Mouse (Mus musculus) layer of hippocampus, postnatal 36 days (tissue): ENCODE measurements around the gene Klc1. TPM values are rescaled to one million over a fixed set of nuclear protein-coding genes. Genes with fewer than 3 reads are reported as not detected.
"Not testable (repeated sequence)": the region's sequence is repeated elsewhere in the genome, so short reads cannot be mapped to it uniquely, and the experiment has no call there.

Source experiments
- DNase-seq, 2 experiments: peaks; one replicate each; pipeline ENCODE4 v3.0.0; 2022
- total RNA-seq, 2 experiments: library from RNA; stranded (reverse); gene quantifications; 2 replicates each; pipeline ENCODE4 v1.2.3; 2021

The Klc1 gene
- total RNA-seq: 100 to 1,000 TPM; 672 to 713 TPM

DNA sequence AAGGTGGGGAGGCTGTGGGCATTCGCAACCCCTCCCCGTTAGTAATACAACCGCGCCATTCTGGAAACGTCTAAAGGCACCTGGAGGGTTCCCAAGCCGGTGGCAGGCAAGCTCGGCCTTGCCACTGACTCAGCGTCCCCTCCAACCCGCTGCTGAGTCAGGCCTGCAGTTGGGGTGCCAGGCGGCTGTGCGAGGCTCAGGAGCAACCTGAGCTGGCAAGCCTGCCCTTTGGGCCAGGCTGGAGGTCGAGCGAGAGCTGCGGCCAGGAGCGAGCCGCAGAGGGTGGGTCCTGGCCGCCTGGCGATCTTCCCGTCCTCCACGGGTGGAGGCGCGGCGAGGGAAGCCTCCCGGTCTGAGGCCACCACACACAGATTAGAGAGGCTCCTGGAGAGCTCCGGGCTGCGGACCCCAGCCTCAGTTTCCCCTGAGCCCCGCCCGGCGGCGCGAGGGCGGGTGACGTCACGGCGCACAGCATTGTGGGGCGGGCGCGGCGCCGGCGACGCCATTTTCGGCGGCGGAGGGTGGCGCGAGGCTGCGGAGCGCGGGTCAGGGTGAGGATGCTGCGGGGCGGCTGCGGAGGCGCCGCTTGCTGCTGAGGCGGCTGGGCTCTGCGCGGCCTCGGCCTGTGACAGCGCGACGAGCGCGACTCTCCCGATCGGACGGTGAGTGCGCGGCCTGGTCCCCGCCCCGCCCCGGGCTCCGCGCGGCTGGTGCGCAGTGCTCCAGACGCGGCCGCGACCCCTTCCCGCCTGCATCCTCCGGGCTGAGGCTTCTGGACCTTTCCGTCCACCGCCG, at the start of gene Klc1:
Gene Klc1, plus strand, starts transcription at position 469 of the 795 bp plus-strand sequence.
- DNase-seq: peak; percentile 84

DNA sequence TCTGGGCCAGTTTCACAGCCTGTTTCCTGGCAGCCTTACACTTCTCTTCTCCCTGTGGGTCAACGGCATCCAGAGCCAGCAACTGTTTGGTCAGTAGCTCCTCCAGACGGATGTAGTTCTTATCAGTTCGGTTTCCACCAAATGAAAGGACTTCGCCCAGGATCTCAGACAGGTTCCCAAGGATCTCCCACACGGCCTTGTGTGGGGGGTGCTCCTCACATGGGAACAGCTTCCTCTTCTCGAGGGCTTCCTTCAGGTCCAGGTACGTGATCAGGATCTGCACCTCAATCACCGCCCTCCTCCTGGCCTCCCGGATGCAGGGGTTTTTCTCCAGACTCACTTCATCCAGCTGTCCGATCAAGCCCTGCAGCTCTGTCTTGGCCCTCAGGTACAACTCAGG, 48.6 kb upstream of the Klc1 start:
- no peak for DNase-seq

DNA sequence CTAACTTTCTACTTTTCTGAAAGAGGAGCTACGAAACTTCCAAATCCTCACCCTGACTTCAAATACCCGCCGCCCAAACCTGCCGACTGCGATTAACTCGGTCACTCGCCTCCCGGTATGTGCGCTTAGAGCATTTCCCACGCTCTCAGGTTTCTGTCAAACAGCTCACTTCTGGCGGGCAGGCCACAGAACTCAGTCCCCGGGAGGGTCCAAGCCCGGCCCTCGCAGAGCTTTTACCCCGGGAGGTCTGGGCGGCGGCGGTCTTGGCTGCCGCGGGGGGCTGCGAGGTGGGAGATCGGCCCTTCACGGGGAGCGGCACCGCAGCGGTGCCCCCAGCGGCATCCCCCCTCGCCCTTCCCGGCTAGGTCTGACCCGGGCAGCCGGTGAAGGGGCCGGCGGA, 46.2 kb upstream of the Klc1 start:
- no peak for DNase-seq

DNA sequence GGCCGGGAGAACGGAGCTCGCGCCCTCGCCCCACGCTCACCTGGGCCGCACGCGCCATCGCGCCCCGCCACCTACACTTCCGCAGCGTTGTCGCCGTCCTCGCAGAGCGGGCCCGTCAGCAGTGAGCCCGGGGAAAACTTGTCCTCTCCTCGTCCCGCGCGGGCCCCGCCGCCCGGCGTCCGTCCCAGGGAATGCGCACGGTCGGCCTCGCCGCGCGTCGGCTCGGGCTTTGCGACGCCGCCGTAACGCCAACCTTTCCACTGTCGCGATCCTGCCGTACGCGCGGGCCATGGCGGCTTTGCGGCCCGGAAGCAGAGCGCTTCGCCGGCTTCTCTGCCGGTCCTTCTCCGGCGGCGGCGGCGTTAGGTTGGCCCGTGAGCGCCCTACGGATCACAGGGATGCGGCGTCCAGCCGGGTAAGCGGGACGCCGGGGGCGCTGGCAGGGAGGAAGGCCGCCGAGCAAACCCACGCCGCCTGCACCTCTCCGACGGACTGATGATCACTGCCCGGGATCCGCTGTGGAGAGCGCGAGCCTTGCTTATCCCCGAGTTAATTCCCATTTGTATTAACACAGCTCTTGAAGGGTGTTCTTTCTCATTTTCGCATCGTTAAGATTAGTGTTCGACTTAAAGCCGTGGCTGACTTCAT, 45.5 kb upstream of the Klc1 start, which contains the start of the genes Bag5 and Apopt1:
Gene Bag5, minus strand, starts transcription at position 254 of the 648 bp plus-strand sequence.
Gene Apopt1, plus strand, starts transcription at position 258 of the 648 bp plus-strand sequence.
- peak; percentile 92 to 93 for DNase-seq

DNA sequence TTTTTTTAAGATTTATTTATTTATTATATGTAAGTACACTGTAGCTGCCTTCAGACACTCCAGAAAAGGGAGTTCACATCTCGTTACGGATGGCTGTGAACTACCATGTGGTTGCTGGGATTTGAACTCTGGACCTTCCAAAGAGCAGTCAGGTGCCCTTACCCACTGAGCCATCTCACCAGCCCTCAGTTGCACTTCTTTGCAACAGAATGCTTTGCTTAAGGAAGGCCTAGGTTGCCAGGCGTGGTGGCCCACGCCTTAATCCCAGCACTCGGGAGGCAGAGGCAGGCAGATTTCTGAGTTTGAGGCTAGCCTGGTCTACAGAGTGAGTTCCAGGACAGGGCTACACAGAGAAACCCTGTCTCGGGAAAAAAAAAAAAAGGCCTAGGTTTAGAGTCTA, 44.8 kb upstream of the Klc1 start:
- not testable (repeated sequence) for DNase-seq

DNA sequence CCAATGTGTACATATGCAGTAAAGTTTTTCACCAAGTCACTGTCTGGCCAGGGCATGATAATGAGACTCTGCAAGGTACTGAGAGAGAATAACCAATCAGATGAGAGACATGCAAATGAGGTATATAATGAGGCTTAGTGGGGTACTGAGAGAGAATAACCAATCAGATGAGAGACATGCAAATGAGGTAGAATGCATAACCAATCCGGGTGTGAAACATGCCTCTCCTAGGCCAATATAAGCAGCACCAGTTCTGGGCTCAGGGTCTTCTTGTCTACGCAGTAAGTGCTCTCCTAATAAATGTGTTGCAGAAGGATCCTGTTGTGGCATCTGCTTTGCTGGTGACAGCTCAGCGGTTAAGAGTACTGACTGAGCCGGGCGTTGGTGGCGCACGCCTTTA, 42.1 kb upstream of the Klc1 start:
- DNase-seq: no peak

DNA sequence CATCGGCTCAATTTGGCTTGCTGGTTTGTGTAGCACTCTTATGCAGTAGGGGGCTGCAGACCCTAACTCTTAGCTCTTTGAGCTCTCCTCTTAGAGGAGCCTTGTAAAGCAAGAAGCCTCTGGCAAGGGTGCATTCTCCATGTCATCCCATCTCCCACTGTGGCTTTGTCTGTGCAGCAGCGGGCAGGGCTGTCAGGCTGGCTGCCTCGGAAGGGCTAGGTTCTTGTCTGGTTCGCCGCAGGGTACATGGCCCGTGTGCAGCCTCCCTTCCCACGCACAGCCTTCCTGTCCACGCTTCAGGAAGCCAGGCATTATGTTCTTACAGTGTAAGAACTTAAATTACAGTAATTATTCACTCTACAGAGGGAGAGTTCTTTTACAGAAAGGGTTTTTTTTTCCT, 40.0 kb upstream of the Klc1 start:
- DNase-seq: no peak

DNA sequence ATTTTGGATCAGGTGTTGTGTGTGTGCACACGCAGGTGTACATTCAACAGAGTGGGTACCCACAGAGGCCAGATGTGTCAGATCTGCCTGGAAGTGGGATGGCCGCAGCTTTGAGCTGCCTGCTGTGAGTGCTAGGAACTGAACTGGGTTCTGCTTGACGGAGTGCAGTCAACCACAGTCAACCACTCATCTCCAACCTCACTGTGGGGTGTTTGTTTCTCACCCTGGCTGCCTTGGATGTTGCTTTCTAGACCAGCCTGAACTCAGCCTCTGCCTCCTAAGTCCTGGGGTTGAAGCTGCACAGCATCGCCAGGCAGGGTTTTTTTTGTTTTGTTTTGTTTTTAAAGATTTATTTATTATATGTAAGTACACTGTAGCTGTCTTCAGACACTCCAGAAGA, 38.4 kb upstream of the Klc1 start:
- no peak for DNase-seq

DNA sequence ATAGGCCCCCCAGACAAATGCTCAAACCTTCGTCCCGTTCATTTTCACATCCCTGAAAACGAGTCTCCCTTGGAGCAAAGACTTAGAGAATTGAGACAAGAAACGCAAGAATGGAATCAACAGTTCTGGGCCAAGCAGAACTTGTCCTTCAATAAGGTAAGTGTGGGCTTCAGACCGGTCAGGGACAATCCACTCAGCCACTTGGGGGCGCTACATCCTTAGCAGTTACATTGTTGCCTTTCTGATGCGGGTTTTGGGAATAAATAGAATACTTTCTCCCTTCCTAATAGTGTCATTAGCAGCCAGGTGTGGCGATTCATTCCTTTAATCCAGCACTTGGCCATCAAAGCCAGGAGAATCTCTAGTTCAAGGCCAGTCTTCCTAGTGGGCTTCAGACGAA, 36.0 kb upstream of the Klc1 start:
- no peak for DNase-seq

DNA sequence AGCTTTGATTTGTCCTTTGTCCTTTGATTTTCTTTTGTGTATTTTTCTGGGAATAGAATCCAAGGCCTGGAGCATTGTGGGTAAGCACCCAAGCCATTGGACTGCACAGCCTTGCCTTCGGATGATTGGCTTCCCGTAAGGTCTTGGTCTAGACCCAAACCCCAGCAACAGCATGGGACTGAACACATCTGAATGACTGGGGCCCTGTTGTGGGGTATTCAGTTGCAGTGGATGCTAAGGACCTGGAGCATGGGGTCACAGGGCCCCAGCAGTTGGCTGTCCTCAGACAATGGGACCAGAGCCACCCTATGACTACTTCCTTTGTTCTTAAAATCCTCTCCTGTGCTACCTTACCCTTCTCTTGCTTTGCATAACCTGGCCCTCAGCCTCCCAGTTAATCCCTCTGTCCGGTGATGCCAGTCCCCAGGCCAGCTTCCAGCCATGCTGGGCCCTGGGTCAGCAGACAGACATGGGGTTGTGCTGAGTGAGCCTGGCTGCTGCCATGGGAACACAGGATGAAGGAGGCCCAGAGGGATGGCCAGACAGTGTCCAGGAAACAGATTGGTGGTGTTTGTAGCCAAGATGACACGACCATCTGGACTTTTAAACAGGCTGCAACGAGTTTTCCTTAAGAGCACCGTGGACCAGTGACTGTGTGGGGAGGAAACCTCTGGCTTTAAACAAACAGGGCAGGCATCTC, 33.9 kb upstream of the Klc1 start:
- no peak for DNase-seq

DNA sequence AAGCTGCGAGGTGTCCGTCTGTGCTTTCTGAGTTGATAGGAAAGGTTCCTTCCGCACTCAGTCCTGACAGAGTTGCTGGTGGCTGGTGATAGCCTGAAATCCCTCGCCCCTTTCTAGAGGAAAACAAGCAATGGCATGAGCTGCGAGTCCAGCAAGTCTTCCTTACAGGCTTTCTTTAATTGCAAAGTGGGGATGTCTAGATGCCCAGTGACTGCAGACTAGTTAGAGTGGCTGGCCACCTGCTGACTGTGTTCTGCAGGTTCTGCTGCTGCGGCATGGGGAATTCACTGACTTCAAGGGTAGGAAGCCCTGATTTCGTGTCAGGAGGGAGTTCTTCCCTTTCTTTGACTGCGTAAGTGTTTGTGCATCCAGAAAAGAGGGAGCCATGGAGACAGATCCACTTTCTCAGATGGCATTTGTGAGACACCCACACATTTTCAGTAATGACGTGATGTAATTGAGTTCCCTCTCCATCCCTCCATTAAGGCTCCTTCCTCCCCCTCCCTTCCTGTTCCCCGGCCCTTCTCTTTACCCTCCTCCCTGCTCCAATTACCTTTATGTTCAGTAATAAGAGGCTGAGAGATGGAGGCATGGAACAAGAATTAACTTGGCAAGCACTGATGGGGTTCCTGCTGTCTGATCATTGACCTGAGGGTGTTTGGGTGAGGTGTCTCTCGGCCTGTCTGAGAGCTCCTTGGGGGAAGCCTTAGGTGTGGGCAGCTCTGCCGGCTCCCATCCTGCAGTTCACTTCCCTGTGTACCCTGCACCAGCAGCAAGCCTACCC, 33.1 kb upstream of the Klc1 start:
- peak in 1 of 2 experiments; percentile 45 for DNase-seq

DNA sequence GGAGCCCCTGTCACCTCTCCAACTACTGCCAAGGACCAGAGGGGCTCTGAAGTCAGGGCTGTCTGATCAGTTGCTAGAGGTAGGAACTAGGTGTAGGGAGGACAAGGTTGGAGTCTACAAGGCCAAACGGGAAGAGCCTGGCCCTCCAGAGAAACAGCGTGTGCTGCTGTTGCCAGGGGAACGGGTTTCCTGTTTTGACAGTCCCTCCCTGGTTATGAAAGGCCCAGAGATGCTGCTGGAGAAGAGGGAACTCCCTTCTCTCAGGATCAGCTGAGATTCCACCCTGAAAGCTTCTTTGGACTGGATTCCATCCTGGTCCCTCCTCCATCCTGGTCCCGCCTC, 32.6 kb upstream of the Klc1 start:
- peak; percentile 37 to 58 for DNase-seq

DNA sequence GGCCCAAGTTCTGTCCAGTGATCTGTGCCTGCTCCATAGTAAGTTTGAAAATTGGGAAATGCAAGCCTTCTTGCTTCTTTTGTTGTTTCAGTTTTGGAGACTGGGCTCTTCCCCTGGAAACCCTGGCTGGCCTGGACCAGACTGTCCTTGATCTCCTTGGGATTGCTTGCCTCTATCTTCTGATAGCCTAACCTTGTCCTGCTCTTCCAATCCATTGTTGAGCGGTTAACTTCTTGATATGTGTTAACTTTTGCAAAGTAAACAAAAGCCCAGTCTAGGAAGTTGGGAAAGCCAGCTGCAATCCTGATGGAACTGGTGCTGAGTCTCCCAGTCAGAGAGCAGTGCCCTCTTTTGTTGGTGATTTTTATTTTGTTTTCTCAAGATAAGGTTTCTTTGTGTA, 30.7 kb upstream of the Klc1 start:
- DNase-seq: no peak

DNA sequence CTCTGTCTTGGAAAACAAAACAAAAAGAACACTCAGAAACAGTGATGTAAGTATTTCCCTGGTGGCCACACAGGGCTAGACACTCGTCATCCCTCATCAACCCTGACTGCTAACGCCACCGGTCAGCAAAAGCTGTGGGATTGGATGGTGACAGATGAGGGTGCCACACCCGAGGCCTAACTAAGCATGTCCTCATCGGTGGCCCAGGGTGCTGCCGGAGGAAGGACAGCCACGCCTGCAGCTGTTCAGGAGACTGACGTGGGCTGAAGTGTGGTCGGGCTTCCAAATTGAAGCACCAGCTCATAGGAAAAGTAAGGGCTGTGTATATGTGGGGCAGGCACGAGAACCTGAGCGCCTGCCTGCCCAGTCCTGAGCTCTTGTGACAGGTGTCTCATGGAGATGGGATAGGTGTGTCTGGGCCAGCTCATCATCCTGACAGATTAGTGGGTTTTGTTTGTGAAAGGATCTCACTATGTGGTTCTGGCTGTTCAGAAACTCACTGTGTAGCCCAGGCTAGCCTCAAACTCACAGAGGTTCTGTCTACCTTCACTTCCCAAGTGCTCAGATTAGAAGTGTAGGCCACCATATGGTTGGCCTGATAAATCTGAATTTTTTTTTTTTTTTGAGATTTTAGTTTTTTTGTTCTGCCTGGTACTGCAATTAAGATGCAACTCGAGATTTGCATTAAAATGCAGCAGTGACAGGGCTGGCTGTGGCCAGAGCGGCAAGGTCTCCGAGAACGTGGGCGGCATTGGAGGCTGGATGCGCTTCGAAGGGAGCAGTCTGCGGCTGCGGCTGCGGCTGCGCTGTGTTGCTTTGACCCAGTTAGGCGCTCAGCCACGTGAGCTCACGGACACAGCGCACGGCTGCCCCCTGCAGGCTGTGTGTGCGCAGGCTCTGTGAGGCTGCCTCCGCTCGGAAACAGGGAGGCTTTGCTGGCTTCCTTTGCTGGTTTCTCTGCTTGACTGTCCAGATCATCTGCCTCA, 26.5 kb upstream of the Klc1 start:
- DNase-seq: peak; percentile 82 to 86

DNA sequence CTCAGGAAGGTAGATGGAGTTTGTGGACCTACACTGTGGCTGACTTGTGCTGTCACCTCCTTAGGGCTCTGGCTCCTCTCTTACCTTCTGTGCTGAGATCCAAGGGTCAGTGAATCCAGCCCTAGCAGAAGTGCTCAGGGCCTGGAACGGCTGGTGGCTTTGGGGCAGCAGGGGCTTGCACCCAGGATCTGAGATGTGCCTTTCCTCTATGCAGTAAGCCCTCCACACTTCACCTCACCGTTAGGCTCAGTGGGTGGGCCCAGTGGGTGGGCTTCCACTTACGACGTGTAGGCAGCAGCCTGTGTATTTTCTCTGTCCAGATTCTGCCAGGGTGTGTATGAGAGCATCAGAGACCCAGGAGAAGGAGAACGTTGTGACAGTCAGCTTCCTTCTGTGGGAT, 25.7 kb upstream of the Klc1 start:
- no peak for DNase-seq

DNA sequence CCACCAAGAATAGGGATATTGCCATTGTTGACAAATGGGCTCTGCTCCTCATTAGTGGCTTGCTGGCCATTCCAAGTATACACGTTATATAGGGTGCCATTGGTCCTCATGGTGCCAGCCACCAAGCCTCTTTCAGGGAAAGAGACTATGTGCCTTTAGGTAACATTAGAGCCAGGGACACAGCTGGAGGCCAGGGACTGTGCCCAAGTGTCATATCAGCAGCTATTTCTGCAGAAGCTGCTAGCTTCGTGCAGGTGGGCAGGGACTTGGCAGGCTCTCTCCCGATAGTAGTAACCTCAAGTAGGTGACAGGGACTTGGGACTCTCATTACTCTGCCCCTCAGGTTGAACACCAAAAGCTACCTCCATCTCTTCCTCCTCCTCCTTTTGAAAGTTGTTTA, 23.7 kb upstream of the Klc1 start:
- no peak for DNase-seq

DNA sequence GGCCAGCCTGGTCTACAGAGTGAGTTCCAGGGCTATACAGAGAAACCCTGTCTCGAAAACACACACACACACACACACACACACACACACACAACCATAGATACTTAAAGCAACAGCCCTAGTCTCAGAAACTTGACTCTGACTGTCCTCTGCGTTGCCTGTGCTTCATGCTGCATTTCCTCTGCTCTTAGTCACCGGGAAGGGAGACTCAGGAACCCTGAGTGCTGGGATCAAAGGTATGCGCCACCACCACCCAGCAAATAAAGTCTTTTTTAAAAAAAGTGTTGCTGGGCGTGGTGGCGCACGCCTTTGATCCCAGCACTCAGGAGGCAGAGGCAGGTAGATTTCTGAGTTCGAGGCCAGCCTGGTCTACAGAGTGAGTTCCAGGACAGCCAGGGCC, 22.0 kb upstream of the Klc1 start:
- not testable (repeated sequence) for DNase-seq

DNA sequence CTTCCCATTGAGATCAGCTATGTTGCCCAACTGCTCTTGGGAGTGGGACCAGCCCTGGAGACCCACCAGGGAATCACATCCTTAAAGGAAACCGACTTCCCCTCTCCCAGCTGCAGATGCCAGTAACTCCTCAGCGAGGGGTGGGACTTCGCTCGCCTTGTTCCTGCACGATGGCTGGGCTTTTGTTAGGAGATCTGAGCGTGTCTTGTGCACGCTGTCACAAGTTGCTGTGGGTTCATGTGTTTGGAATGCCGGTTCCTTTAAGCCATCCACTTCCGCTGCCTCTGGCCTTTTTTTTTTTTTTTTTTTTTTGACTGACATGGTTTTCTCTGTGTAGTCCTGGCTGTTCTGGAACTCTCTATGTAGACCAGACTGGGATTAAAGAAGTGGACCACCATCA, 21.3 kb upstream of the Klc1 start:
- DNase-seq: no peak

DNA sequence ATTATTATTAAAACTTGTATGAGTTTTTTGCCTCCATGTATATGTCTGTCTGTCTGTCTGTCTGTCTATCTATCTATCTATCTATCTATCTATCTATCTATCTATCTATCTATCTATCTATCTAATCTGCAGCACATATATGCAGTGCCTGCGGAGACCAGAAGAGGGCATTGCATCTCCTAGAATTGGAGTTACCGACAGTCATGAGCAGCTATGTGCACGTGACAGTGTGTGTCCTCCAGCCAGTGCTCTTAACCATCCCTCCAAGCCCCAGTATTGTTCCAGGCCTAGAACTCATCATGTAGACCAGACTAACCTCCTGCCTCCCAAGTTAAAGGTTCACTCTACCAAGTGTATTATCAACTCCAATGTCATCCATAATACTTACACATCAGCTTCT, 19.9 kb upstream of the Klc1 start:
- peak in 1 of 2 experiments; percentile 56 for DNase-seq

DNA sequence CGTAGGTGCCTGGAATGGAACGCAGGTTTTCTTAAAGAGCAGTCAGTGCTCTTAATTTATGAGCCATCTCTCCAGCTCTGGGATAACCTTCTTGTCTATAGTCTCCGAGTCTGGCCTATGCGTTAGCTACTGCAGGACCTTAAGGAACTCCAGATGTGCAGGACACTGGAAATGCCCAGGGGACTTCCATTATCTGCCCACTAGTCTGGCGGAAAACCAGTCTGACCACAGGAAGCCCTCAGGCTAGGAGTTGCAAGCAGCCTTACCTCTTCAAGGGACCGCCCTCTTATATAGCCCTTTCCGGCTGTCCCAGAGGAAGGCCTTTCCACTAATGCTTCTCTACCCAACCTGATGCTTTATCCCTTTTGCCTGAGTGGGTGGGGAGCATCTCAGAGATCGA, 17.3 kb upstream of the Klc1 start:
- DNase-seq: no peak

DNA sequence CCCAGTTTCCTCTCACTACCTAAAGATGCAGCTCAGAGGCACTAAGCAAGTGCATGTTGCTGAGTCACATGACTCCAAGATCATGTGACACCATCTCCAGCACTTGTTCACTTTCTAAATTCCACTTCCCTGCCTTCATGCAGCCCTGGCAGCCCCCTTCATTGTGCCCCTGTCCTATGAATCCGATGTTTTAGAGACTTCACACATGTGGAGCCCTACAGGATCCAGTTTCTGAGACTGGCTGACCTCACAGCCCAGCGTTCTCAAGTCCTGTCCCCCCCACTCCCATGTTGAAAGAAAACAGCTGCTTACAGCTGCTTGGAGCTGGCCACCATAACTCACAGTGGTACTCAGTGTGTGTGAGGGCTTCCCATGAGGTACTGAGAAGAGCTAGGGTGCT, 15.2 kb upstream of the Klc1 start:
- no peak for DNase-seq
